Mouse (Mus musculus) c-Kit-positive CD71-negative TER-119-negative erythroid progenitor cells, embryonic 14.5 days (primary cell): ENCODE results near the gene Ugt1a7c.

Experiments used
- DNase-seq: peaks from one replicate; pipeline ENCODE4 v3.0.0-alpha.2; 2013; ENCODE audit warnings: low read depth

The Ugt1a7c gene

GRCm38 (mm10) chr1:88261706-88262105 lies 166.8 kb downstream of the Ugt1a7c start:
- no peak for DNase-seq

DNA sequence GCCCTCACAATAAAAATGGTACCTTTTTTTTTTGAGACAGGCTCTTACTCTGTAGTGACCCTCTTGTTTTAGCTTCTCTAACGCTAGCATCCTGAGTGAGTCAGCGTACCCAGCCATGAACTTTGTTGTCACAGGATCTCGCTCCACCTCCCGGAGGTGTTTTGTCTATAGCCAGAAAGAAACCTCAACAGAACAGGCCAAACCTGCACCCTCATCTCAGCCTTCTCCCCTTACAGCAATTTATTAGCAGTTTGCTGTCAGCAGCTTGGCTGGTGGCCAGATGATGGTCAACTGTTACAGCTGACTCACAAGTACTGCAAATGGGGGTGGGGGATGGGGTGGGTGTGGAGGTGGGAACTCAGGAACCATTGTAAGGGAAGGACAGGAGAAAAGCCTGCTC lies 167.4 kb downstream of the Ugt1a7c start:
- DNase-seq = no peak

- DNase-seq = no peak
Measured at GRCm38 (mm10) chr1:88262961-88263360, 168.1 kb downstream of the Ugt1a7c start.

DNA sequence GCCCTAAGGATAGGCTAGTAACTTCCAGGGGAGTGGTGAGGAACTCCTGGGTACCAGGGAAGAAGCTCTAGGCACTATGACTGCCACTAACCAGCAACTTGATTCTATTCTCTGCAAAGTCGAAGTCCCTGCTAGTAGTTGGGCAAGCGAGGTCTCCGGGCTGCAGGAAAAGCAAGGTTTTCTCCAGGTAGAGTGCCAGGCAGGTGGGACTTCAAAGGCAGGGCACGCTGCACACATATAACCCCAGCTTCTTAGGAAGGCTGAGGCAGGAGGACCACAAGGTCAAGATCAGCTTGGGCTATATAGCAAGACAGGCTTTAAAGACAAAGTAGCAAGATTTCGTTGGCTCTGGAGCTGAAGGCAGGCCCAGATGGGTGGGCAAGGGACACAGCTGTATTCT lies 168.9 kb downstream of the Ugt1a7c start:
- DNase-seq = no peak

- no peak for DNase-seq
Measured at GRCm38 (mm10) chr1:88264237-88264868, 169.5 kb downstream of the Ugt1a7c start.

DNA sequence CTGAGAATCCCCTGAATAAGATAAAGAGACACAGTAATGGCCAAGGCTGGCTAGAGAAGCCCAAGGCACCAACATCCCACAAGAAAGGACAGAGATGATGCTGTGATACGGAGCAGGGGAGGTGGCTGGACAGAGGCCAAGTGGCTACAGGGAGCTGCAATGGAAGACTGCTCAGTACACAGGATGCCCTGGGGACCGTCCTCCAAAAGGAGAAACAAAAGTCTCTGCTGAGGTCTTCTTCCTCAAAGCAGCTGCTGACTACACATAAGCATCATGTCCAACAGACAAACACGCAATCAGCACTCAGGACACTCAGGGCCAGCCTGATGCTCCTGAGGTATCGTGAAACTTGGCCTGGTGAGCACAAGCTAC lies 170.0 kb downstream of the Ugt1a7c start:
- no peak for DNase-seq

- no peak for DNase-seq
Measured at GRCm38 (mm10) chr1:88266123-88266522, 171.3 kb downstream of the Ugt1a7c start.

- DNase-seq = no peak
Measured at GRCm38 (mm10) chr1:88267489-88267888, 172.6 kb downstream of the Ugt1a7c start.

DNA sequence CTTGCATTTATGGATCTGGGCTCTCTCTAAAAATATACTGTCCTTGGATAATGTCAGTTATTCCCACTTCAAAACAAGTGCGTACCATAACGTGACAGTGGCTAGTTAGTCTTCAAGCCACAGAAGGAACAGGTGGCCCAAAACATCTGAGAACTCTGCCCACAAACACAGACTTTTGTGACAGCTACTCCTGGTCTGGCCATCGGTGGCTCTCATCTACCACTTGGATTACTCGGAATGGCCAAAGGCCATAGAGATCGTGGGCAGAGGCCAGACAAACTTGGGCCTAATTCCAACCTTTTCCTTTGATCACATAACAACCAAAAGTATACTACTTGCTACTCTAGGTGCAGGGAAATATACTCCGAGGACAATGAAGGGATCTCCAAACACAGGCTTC lies 173.2 kb downstream of the Ugt1a7c start:
- DNase-seq = no peak
